ENCODE assay signal across 30 mouse cellular contexts in the genomic region with DNA sequence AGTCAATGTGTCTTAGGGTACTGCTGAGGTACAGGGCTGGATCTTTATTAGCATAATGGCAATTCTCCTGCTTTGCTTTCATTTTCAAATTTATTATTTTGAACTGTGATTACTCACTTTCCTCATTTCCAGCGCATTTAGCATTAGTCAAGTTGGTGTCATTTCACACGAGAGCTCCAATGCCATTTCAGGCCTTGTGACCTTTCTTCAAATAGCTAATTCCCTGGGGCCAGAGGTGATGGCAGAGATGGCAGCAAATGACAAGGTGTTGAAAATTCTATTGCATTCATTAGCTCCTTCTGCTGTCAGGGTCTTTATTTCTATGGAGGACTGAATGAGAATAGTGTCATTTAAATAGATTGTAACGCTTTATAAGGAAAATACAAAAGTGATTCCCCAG.
DNase-seq lines count a peak whose midpoint lies in the region; ATAC-seq and TF ChIP-seq lines count a peak whose summit lies in the region.
"Had no signal": no experiment of that assay in that cellular context is flagged by ENCODE, and none has a peak within 500 bp of the region (broad histone marks: within the 10 kb centered on the region; RNA-seq: fewer than 3 reads in every experiment).

No protein-coding gene starts in this region.

- no peak for ATAC-seq in hindbrain, embryonic 11.5 days (ENCODE audit: low FRiP score)
- ATAC-seq in hindbrain, embryonic 13.5 days (ENCODE audit: low FRiP score) = no peak
- no peak for ATAC-seq in midbrain, postnatal 0 days (ENCODE audit: low FRiP score)
- ATAC-seq in midbrain, embryonic 11.5 days (ENCODE audit: low FRiP score) = no peak
- ATAC-seq: forebrain, embryonic 16.5 days; intestine, postnatal 0 days; Patski had no signal

- no peak for TF ChIP-seq CTCF in midbrain, postnatal 0 days (IDR thresholded peaks at IDR 0.05)

- DNase-seq in embryo, embryonic 10.5 days (ENCODE audit: low spot score) = peak; percentile 34
- no peak for DNase-seq in embryo, embryonic 11 days
- peak; percentile 27 for DNase-seq in hindbrain, embryonic 11.5 days (ENCODE audit: low spot score)
- DNase-seq in midbrain, postnatal 0 days (ENCODE audit: low spot score) = peak; percentile 8
- no peak for DNase-seq in midbrain, embryonic 11.5 days (ENCODE audit: low spot score, missing footprints)
- DNase-seq: adrenal gland, postnatal 10 days; adrenal gland, postnatal 36 days; B cell, adult 2 months; cerebellum, adult 11 months; cerebellum, adult 2 months; cerebellum, adult 9-11 months; cerebellum, postnatal 25 days; gastrocnemius, postnatal 10 days; gastrocnemius, postnatal 36 days; heart, adult 2 months; heart, postnatal 14 days; heart, postnatal 4 days; kidney, adult 2 months had no signal

- H3K36me3 ChIP-seq in hindbrain, embryonic 11.5 days (ENCODE audit: control insufficient read depth, insufficient read depth, low read length) = no peaks in the 10 kb centered on the region
- no peaks in the 10 kb centered on the region for H3K36me3 ChIP-seq in hindbrain, embryonic 13.5 days
- H3K36me3 ChIP-seq in midbrain, postnatal 0 days (ENCODE audit: insufficient read depth, low read length) = no peaks in the 10 kb centered on the region
- H3K36me3 ChIP-seq in midbrain, embryonic 11.5 days (ENCODE audit: control insufficient read depth, insufficient read depth, low read length) = no peaks in the 10 kb centered on the region
- H3K36me3 ChIP-seq: embryonic facial prominence, embryonic 10.5 days; embryonic facial prominence, embryonic 13.5 days; G1E; heart, embryonic 10.5 days; heart, embryonic 13.5 days had no signal

- no peaks in the 10 kb centered on the region for H3K4me1 ChIP-seq in hindbrain, embryonic 11.5 days (replicated peaks; ENCODE audit: control insufficient read depth, insufficient read depth, low read length)
- H3K4me1 ChIP-seq in hindbrain, embryonic 13.5 days (replicated peaks) = no peaks in the 10 kb centered on the region
- no peaks in the 10 kb centered on the region for H3K4me1 ChIP-seq in midbrain, postnatal 0 days (ENCODE audit: insufficient read depth, low read length)
- no peaks in the 10 kb centered on the region for H3K4me1 ChIP-seq in midbrain, embryonic 11.5 days (ENCODE audit: control insufficient read depth, insufficient read depth, low read length)
- H3K4me1 ChIP-seq: embryonic facial prominence, embryonic 10.5 days; embryonic facial prominence, embryonic 13.5 days; heart, embryonic 10.5 days; heart, embryonic 13.5 days had no signal

- H3K4me2 ChIP-seq in hindbrain, embryonic 11.5 days (replicated peaks; ENCODE audit: low read depth, low read length) = no peak overlapping the region
- H3K4me2 ChIP-seq in hindbrain, embryonic 13.5 days = no peak overlapping the region
- H3K4me2 ChIP-seq in midbrain, postnatal 0 days (ENCODE audit: low read depth, low read length, poor library complexity, severe bottlenecking) = no peak overlapping the region
- H3K4me2 ChIP-seq in midbrain, embryonic 11.5 days = no peak overlapping the region
- H3K4me2 ChIP-seq: embryonic facial prominence, embryonic 13.5 days; heart, embryonic 13.5 days; hindbrain, embryonic 14.5 days had no signal

- H3K9me3 ChIP-seq in hindbrain, embryonic 11.5 days (ENCODE audit: control insufficient read depth, low read length) = no peaks in the 10 kb centered on the region
- H3K9me3 ChIP-seq in hindbrain, embryonic 13.5 days = no peaks in the 10 kb centered on the region
- H3K9me3 ChIP-seq in midbrain, postnatal 0 days (ENCODE audit: low read length) = no peaks in the 10 kb centered on the region
- no peaks in the 10 kb centered on the region for H3K9me3 ChIP-seq in midbrain, embryonic 11.5 days (ENCODE audit: control insufficient read depth, low read length)
- H3K9me3 ChIP-seq: embryonic facial prominence, embryonic 10.5 days; embryonic facial prominence, embryonic 13.5 days; heart, embryonic 10.5 days; heart, embryonic 13.5 days had no signal

- no peak overlapping the region for H3K9ac ChIP-seq in hindbrain, embryonic 11.5 days (ENCODE audit: low read depth, low read length)
- no peak overlapping the region for H3K9ac ChIP-seq in hindbrain, embryonic 13.5 days
- H3K9ac ChIP-seq in midbrain, postnatal 0 days (replicated peaks; ENCODE audit: low read length, poor library complexity, severe bottlenecking) = no peak overlapping the region
- no peak overlapping the region for H3K9ac ChIP-seq in midbrain, embryonic 11.5 days (ENCODE audit: low read length)
- H3K9ac ChIP-seq: embryonic facial prominence, embryonic 13.5 days; heart, embryonic 13.5 days; hindbrain, embryonic 14.5 days had no signal

- H3K27me3 ChIP-seq in hindbrain, embryonic 11.5 days (ENCODE audit: control insufficient read depth, insufficient read depth, low read length) = no peaks in the 10 kb centered on the region
- H3K27me3 ChIP-seq in hindbrain, embryonic 13.5 days = no peaks in the 10 kb centered on the region
- H3K27me3 ChIP-seq in midbrain, postnatal 0 days (ENCODE audit: insufficient read depth, low read length) = no peaks in the 10 kb centered on the region
- H3K27me3 ChIP-seq in midbrain, embryonic 11.5 days (ENCODE audit: control insufficient read depth, insufficient read depth, low read length) = no peaks in the 10 kb centered on the region
- H3K27me3 ChIP-seq: CH12.LX; embryonic facial prominence, embryonic 13.5 days; heart, embryonic 13.5 days had no signal

- WGBS in hindbrain, embryonic 11.5 days = 33% methylated on average over 3 of the region's 3 CpGs
- 41% methylated on average over 3 of the region's 3 CpGs for WGBS in hindbrain, embryonic 13.5 days
- 48% methylated on average over 3 of the region's 3 CpGs for WGBS in midbrain, postnatal 0 days
- WGBS in midbrain, embryonic 11.5 days = 52% methylated on average over 3 of the region's 3 CpGs

- H3K4me3 ChIP-seq in hindbrain, embryonic 11.5 days (ENCODE audit: low read depth, low read length) = no peak overlapping the region
- no peak overlapping the region for H3K4me3 ChIP-seq in hindbrain, embryonic 13.5 days
- no peak overlapping the region for H3K4me3 ChIP-seq in midbrain, postnatal 0 days (ENCODE audit: low read depth, low read length)
- no peak overlapping the region for H3K4me3 ChIP-seq in midbrain, embryonic 11.5 days (ENCODE audit: low read depth, low read length)
- H3K4me3 ChIP-seq: embryonic facial prominence, embryonic 10.5 days; embryonic facial prominence, embryonic 13.5 days; erythroblast, embryonic 14.5 days; heart, adult 2 months; heart, embryonic 10.5 days; heart, embryonic 13.5 days had no signal

- no peak overlapping the region for H3K27ac ChIP-seq in hindbrain, embryonic 11.5 days (ENCODE audit: low read depth, low read length)
- H3K27ac ChIP-seq in hindbrain, embryonic 13.5 days = no peak overlapping the region
- H3K27ac ChIP-seq in midbrain, postnatal 0 days (ENCODE audit: low read depth, low read length) = no peak overlapping the region
- no peak overlapping the region for H3K27ac ChIP-seq in midbrain, embryonic 11.5 days (ENCODE audit: low read depth, low read length)
- H3K27ac ChIP-seq: embryonic facial prominence, embryonic 10.5 days; embryonic facial prominence, embryonic 13.5 days; heart, adult 2 months; heart, embryonic 10.5 days; heart, embryonic 13.5 days; hindbrain, embryonic 14.5 days had no signal

Comparison
In these comparisons a context has a peak if more than half of its experiments do, and no peak if none do; other contexts are left out.
1. DNase-seq: peak in embryo, embryonic 10.5 days (single experiment), hindbrain, embryonic 11.5 days (single experiment) and midbrain, postnatal 0 days (single experiment); none in embryo, embryonic 11 days (single experiment) and midbrain, embryonic 11.5 days (single experiment).